Mouse (Mus musculus): ENCODE results near the gene Igsf21.

GRCm38 (mm10) chr4:140258968-140259367 lies 12.4 kb upstream of the Igsf21 start:
- TF ChIP-seq CTCF (IDR thresholded peaks at IDR 0.05; ENCODE audit: low read depth, low read length) (peak; percentile 62), EP300 (IDR thresholded peaks at IDR 0.05; ENCODE audit: insufficient read depth, low read depth, low read length) (peak; percentile 93), POLR2A (IDR thresholded peaks at IDR 0.05; ENCODE audit: insufficient read depth, low read length) (no peak)

Measured in ES-Bruce4 (cell line).